Mouse (Mus musculus): ENCODE data around the gene Pde4dip.

GRCm38 (mm10) chr3:97901586-97901985 is 13.1 kb upstream of the Pde4dip start:
- no peak for TF ChIP-seq CTCF (IDR thresholded peaks at IDR 0.05; ENCODE audit: insufficient read depth, low read depth, low read length)
- no peak for TF ChIP-seq POLR2A (IDR thresholded peaks at IDR 0.05; ENCODE audit: insufficient read depth, low read depth, low read length)

All from olfactory bulb, adult 2 months (tissue).